Mouse (Mus musculus) liver, adult 2 months (tissue): Measurements from ENCODE around the gene Vwa2. TPM values are rescaled to one million over a fixed set of nuclear protein-coding genes. Genes with fewer than 3 reads are reported as not detected.

Source experiments
- DNase-seq: peaks from one replicate; pipeline ENCODE4 v3.0.0-alpha.2; 2011; ENCODE audit warnings: low read depth, low spot score; ENCODE audit errors: extremely low read depth
- H3K27ac ChIP-seq: fragments of 200-500 bp; replicated peaks from 2 replicates; pipeline ENCODE4 v1.5.1; 2012; ENCODE audit warnings: low read depth, mild to moderate bottlenecking, control low read depth, inconsistent platforms, low read length; ENCODE audit not compliant: insufficient read depth
- H3K27me3 ChIP-seq: fragments of 200-500 bp; 2 replicates; pipeline ENCODE4 v1.6.1; 2012; ENCODE audit warnings: mild to moderate bottlenecking, moderate library complexity, low read length, inconsistent platforms; ENCODE audit not compliant: control insufficient read depth, insufficient read depth
- H3K36me3 ChIP-seq: fragments of 200-500 bp; 2 replicates; pipeline ENCODE4 v1.6.1; 2012; ENCODE audit warnings: low read length, inconsistent platforms; ENCODE audit not compliant: control insufficient read depth, insufficient read depth
- H3K4me1 ChIP-seq: fragments of 200-500 bp; 2 replicates; pipeline ENCODE4 v1.6.1; 2011; ENCODE audit warnings: low read length; ENCODE audit not compliant: control insufficient read depth, insufficient read depth
- H3K4me3 ChIP-seq: fragments of 200-500 bp; 2 replicates; pipeline ENCODE4 v1.5.1; 2011; ENCODE audit warnings: low read depth, mild to moderate bottlenecking, control low read depth, low read length, moderate library complexity; ENCODE audit not compliant: insufficient read depth
- H3K79me2 ChIP-seq: fragments of 200-500 bp; 2 replicates; pipeline ENCODE4 v1.6.1; 2012; ENCODE audit warnings: inconsistent platforms, mild to moderate bottlenecking, low read length, moderate library complexity; ENCODE audit not compliant: control insufficient read depth, insufficient read depth
- H3K9ac ChIP-seq: fragments of 200-500 bp; 2 replicates; pipeline ENCODE4 v1.6.1; 2012; ENCODE audit warnings: low read depth, mild to moderate bottlenecking, control low read depth, inconsistent platforms, low read length
- CTCF ChIP-seq: fragments of 200-500 bp; IDR thresholded peaks from 2 replicates; pipeline ENCODE4 v1.5.1; 2011; ENCODE audit warnings: low read depth, low read length, control low read depth
- POLR2A ChIP-seq: fragments of 200-500 bp; IDR thresholded peaks from 2 replicates; pipeline ENCODE4 v1.6.1; 2011; ENCODE audit warnings: low read length, control low read depth; ENCODE audit not compliant: insufficient read depth; ENCODE audit errors: extremely low read depth
- WGBS: fragments of 180-500 bp; shearing (Covaris S2); methylation state at CpG from one replicate; pipeline ENCODE4 v1.1.7; 2018; 5-methylcytosine and 5-hydroxymethylcytosine counted together
- polyA plus RNA-seq: library from polyadenylated mRNA; depleted of rRNA; stranded (reverse); fragments of >200 nt; gene quantifications from 2 replicates; pipeline ENCODE4 v1.2.3, GENCODE M21; 2012
- total RNA-seq: library from RNA; depleted of rRNA; stranded (reverse); fragments of >200 nt; gene quantifications from 2 replicates; pipeline ENCODE4 v1.2.3, GENCODE M21; 2014

Gene Vwa2
- total and polyA plus RNA-seq, 2 experiments, result not detected

- Histone ChIP-seq H3K79me2 (no peaks in the 10 kb centered on the region), H3K27me3 (peaks cover 10% of the 10 kb centered on the region; the same call in 1 of the 2 replicates), H3K27ac (no peak overlapping the region), H3K4me1 (no peaks in the 10 kb centered on the region), H3K9ac (no peak overlapping the region), H3K36me3 (no peaks in the 10 kb centered on the region), H3K4me3 (no peak overlapping the region)
- no peak for DNase-seq
- WGBS, result 52% methylated on average over 4 of the region's 4 CpGs
- TF ChIP-seq CTCF (no peak), POLR2A (no peak)
Observed at GRCm38 (mm10) chr19:56913761-56914160, 39.7 kb downstream of the Vwa2 start.

DNA sequence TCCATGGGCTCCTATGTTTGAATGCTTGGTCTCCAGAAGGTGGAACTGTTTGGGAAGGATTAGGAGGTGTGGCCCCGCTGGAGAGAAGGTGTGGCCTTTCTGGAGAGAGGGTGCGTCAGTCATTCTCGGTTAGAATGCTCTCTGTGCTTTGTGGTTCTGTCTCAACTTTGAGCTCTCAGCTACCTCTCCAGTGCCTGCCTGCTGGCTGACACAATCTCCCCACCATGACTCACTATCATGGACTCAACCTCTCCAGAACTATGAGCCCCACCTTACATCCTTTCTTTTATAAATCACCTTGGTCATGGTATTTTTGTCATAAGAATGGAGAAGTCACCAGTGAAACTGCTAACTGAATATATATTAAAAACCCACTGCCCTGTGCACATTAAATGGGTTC lies 40.6 kb downstream of the Vwa2 start:
- Histone ChIP-seq H3K4me1 (no peaks in the 10 kb centered on the region), H3K9ac (no peak overlapping the region), H3K36me3 (no peaks in the 10 kb centered on the region), H3K27ac (no peak overlapping the region), H3K27me3 (peaks cover 3% of the 10 kb centered on the region; the same call in 1 of the 2 replicates), H3K79me2 (no peaks in the 10 kb centered on the region), H3K4me3 (no peak overlapping the region)
- TF ChIP-seq CTCF (no peak), POLR2A (no peak)
- WGBS, result 96% methylated on average over 3 of the region's 3 CpGs
- DNase-seq, result no peak

- Histone ChIP-seq H3K27me3 (peaks cover 3% of the 10 kb centered on the region; the same call in 1 of the 2 replicates), H3K79me2 (no peaks in the 10 kb centered on the region), H3K4me3 (no peak overlapping the region), H3K36me3 (no peaks in the 10 kb centered on the region), H3K27ac (no peak overlapping the region), H3K9ac (no peak overlapping the region), H3K4me1 (no peaks in the 10 kb centered on the region)
- 66% methylated on average over 6 of the region's 6 CpGs for WGBS
- no peak for DNase-seq
- TF ChIP-seq POLR2A (no peak), CTCF (no peak)
Observed at GRCm38 (mm10) chr19:56915084-56915483, 41.0 kb downstream of the Vwa2 start.

DNA sequence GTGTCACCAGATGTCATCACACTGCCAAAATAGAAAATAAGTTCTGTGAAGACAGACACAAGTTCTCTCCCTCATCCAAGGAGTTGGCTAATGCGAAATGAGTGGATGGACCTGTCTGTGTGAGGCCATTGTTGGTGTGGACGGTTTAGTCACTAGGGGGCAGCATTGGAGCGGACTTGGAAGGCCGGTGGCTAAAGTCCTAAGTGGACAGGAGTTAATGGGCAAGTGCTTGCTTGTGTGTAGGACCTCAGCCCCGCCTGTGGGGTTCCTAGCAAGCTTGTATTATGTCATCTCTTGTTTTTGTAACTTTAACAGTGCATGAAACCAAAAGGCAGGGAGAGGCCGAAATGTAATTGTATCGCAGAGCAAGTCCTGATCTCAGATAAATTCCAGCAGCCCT lies 45.6 kb downstream of the Vwa2 start:
- Histone ChIP-seq H3K4me1 (no peaks in the 10 kb centered on the region), H3K27ac (no peak overlapping the region), H3K36me3 (no peaks in the 10 kb centered on the region), H3K79me2 (no peaks in the 10 kb centered on the region), H3K9ac (no peak overlapping the region), H3K27me3 (0 out of 2 replicates have a peak, but pooled peaks cover under 1% of the 10 kb centered on the region), H3K4me3 (no peak overlapping the region)
- TF ChIP-seq CTCF (peak; percentile 95), POLR2A (no peak)
- WGBS, result 31% methylated on average over 7 of the region's 7 CpGs
- peak; percentile 65 for DNase-seq

- no peaks in the 10 kb centered on the region for H3K36me3 ChIP-seq
- WGBS, result 91% methylated on average over 13 of the region's 13 CpGs
- no peak overlapping the region for H3K9ac ChIP-seq
- H3K4me1 ChIP-seq, result no peaks in the 10 kb centered on the region
- no peaks in the 10 kb centered on the region for H3K27me3 ChIP-seq
- TF ChIP-seq CTCF (no peak), POLR2A (no peak)
- no peak for DNase-seq
- no peak overlapping the region for H3K4me3 ChIP-seq
- no peaks in the 10 kb centered on the region for H3K79me2 ChIP-seq
- H3K27ac ChIP-seq, result no peak overlapping the region
Observed at GRCm38 (mm10) chr19:56920232-56920631, 46.2 kb downstream of the Vwa2 start.

DNA sequence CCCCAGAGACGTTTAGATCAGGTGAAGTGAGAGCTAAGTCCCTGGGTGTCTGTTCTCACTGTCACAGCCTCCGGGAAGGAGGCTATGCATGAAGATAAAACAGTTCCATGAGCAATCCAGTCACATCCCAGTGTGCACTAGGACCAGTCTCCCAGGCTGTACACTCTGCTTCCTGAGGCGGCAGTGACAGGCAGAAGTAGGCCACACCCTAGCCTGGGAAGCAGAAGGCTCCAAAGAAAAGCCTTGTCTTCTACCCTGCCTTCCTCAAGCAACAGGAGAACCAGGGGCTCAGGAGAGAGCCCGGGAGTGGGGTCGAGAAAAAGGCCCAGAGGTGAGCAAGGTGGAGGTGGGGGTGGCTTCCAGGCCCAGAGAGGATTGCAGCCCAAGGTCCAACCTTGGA lies 47.7 kb downstream of the Vwa2 start:
- Histone ChIP-seq H3K36me3 (no peaks in the 10 kb centered on the region), H3K9ac (no peak overlapping the region), H3K27ac (no peak overlapping the region), H3K79me2 (no peaks in the 10 kb centered on the region), H3K4me1 (no peaks in the 10 kb centered on the region), H3K4me3 (no peak overlapping the region), H3K27me3 (no peaks in the 10 kb centered on the region)
- WGBS, result 65% methylated on average over 5 of the region's 5 CpGs
- DNase-seq, result no peak
- TF ChIP-seq CTCF (no peak), POLR2A (no peak)
